Mouse (Mus musculus): ENCODE data around the gene BC024978. TPM values are rescaled to one million over a fixed set of nuclear protein-coding genes. Genes with fewer than 3 reads are reported as not detected.
"Not testable (repeated sequence)": the region's sequence is repeated elsewhere in the genome, so short reads cannot be mapped to it uniquely, and the experiment has no call there.

The BC024978 gene
- polyA plus RNA-seq, 1 experiment from 2014 or later: 2.8 TPM

DNA sequence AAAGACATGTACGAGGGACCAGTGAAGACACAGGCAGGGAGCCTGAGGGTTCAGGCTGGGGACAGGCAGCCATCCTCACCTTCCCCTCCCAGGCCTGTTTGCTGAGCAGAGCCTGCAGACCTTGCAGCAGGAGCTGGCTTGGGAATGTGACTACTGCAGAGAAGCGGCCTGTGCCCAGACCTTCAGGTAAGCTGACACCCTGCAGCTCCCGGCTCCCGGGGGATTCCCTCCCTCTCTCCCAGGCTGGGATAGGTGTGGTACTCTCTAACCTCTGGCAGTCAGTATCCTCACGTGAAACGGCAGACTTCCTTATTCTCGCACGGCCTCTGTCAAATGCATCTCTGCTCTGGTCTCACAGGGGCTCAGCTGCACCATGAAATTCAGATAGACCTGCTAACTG lies 47.6 kb downstream of the BC024978 start:
- WGBS: 59% methylated on average over 8 of the region's 8 CpGs
- ATAC-seq: no peak

DNA sequence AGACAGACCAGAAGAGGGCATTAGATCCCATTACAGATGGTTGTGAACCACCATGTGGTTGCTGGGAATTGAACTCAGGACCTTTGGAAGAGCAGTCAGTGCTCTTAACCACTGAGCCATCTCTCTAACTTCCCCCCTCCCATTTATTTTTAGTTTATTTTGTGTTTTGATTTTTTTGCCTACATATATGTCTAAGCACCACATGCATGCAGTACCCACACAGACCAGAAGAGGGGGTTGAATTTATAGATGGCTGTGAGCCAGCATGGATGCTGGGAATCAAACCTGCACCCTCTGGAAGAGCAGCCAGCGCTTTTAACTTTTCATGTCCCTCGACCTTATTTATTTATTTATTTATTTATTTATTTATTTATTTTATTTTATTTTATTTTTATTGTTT lies 48.5 kb downstream of the BC024978 start:
- H3K4me2 ChIP-seq (ENCODE audit: low read depth, low read length); H3K27me3 ChIP-seq (replicated peaks; ENCODE audit: control insufficient read depth, insufficient read depth, low read length); H3K27ac ChIP-seq (ENCODE audit: low read length); H3K4me3 ChIP-seq (ENCODE audit: low read length); ATAC-seq; H3K9ac ChIP-seq (ENCODE audit: low read depth, low read length); H3K9me3 ChIP-seq (ENCODE audit: control insufficient read depth, low read length); H3K4me1 ChIP-seq (ENCODE audit: control insufficient read depth, insufficient read depth, low read length): not testable (repeated sequence)
- H3K36me3 ChIP-seq (ENCODE audit: control insufficient read depth, insufficient read depth, low read length): peaks cover 11% of the 10 kb centered on the region
- 88% methylated on average over 2 of the region's 2 CpGs for WGBS

More for the DNA sequence above, 47.6 kb downstream of the BC024978 start:
- no peaks in the 10 kb centered on the region for H3K9me3 ChIP-seq (ENCODE audit: control insufficient read depth, low read length)
- no peaks in the 10 kb centered on the region for H3K27me3 ChIP-seq (replicated peaks; ENCODE audit: control insufficient read depth, insufficient read depth, low read length)
- no peak overlapping the region for H3K4me3 ChIP-seq (ENCODE audit: low read length)
- peaks cover 11% of the 10 kb centered on the region for H3K36me3 ChIP-seq (ENCODE audit: control insufficient read depth, insufficient read depth, low read length)
- no peak overlapping the region for H3K9ac ChIP-seq (ENCODE audit: low read depth, low read length)
- no peak overlapping the region for H3K4me2 ChIP-seq (ENCODE audit: low read depth, low read length)
- no peak overlapping the region for H3K27ac ChIP-seq (ENCODE audit: low read length)
- H3K4me1 ChIP-seq (ENCODE audit: control insufficient read depth, insufficient read depth, low read length): no peaks in the 10 kb centered on the region

DNA sequence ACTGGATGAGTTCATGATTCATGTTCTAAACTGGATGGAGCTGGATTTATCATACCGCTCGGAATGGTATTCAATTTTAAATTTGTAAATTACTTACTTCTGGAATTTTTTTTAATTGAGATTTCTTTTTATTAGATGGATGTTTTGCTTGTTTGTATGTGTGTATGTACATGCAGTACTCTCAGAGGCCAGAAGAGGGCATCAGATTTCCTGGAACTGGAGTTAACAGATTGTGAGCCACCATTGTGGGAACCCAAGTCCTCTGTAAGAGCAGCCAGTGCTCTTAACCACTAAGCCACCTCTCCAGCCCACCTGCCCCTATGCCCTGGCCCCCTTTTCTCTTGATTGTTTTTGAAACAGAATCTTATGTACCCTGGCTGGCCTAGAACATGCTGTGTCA lies 53.6 kb downstream of the BC024978 start:
- no peaks in the 10 kb centered on the region for H3K9me3 ChIP-seq (ENCODE audit: control insufficient read depth, low read length)
- 84% methylated on average over 2 of the region's 2 CpGs for WGBS
- H3K27ac ChIP-seq (ENCODE audit: low read length): no peak overlapping the region
- ATAC-seq: no peak
- no peak overlapping the region for H3K9ac ChIP-seq (ENCODE audit: low read depth, low read length)
- H3K4me2 ChIP-seq (ENCODE audit: low read depth, low read length): no peak overlapping the region
- H3K36me3 ChIP-seq (ENCODE audit: control insufficient read depth, insufficient read depth, low read length): peaks cover 3% of the 10 kb centered on the region; the same call in 1 of the 2 replicates
- no peak overlapping the region for H3K4me3 ChIP-seq (ENCODE audit: low read length)
- H3K4me1 ChIP-seq (ENCODE audit: control insufficient read depth, insufficient read depth, low read length): no peaks in the 10 kb centered on the region
- no peaks in the 10 kb centered on the region for H3K27me3 ChIP-seq (replicated peaks; ENCODE audit: control insufficient read depth, insufficient read depth, low read length)

DNA sequence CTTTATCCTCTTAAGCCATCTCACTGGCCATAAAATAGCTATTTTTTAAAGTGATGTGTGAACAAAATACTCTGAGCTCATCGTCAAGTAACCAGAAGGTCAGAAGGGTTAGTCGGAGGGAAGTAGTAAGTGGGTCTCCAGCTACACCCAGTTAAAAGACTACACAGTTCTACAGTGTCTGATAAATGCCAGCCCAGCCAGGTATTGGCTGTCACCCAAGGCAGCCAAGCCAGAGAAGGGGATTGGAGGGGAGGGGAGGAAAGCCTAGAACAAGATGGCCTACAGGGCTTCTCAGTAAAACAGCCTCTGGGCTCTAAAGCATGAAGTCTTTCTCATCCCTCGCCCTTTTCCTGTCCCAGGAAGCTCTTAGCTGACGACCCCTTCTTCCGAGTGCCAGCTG lies 54.3 kb downstream of the BC024978 start:
- no peak for ATAC-seq
- no peaks in the 10 kb centered on the region for H3K4me1 ChIP-seq (ENCODE audit: control insufficient read depth, insufficient read depth, low read length)
- no peaks in the 10 kb centered on the region for H3K9me3 ChIP-seq (ENCODE audit: control insufficient read depth, low read length)
- H3K9ac ChIP-seq (ENCODE audit: low read depth, low read length): no peak overlapping the region
- H3K27me3 ChIP-seq (replicated peaks; ENCODE audit: control insufficient read depth, insufficient read depth, low read length): no peaks in the 10 kb centered on the region
- no peak overlapping the region for H3K4me3 ChIP-seq (ENCODE audit: low read length)
- H3K4me2 ChIP-seq (ENCODE audit: low read depth, low read length): no peak overlapping the region
- 76% methylated on average over 5 of the region's 5 CpGs for WGBS
- no peak overlapping the region for H3K27ac ChIP-seq (ENCODE audit: low read length)
- peaks cover 3% of the 10 kb centered on the region; the same call in 1 of the 2 replicates for H3K36me3 ChIP-seq (ENCODE audit: control insufficient read depth, insufficient read depth, low read length)

DNA sequence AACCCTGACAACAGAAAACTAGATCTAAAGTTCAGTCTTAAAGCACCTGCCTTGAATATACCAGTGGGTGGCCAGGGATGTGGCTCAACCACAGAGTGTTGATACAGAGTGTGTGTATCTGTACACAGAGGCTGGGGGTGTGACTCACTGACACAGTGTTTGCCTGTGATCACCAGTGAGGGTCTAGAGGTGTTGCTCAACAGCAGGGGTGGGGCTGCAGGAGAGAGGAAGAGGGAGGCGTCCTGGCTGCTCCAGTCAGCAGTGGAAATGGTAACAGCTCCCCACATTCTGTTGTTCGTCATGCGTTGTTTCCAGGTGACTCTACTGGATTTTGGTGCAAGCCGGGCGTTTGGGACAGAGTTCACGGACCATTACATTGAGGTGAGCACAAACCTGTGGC lies 56.4 kb downstream of the BC024978 start:
- peaks cover 2% of the 10 kb centered on the region for H3K4me1 ChIP-seq (ENCODE audit: control insufficient read depth, insufficient read depth, low read length)
- H3K36me3 ChIP-seq (ENCODE audit: control insufficient read depth, insufficient read depth, low read length): peaks cover 3% of the 10 kb centered on the region; the same call in 1 of the 2 replicates
- H3K27me3 ChIP-seq (replicated peaks; ENCODE audit: control insufficient read depth, insufficient read depth, low read length): no peaks in the 10 kb centered on the region
- no peaks in the 10 kb centered on the region for H3K9me3 ChIP-seq (ENCODE audit: control insufficient read depth, low read length)
- peak; percentile 59 for ATAC-seq
- H3K4me3 ChIP-seq (ENCODE audit: low read length): no peak overlapping the region
- WGBS: 73% methylated on average over 6 of the region's 6 CpGs
- H3K4me2 ChIP-seq (ENCODE audit: low read depth, low read length): no peak overlapping the region
- no peak overlapping the region for H3K9ac ChIP-seq (ENCODE audit: low read depth, low read length)
- no peak overlapping the region for H3K27ac ChIP-seq (ENCODE audit: low read length)

DNA sequence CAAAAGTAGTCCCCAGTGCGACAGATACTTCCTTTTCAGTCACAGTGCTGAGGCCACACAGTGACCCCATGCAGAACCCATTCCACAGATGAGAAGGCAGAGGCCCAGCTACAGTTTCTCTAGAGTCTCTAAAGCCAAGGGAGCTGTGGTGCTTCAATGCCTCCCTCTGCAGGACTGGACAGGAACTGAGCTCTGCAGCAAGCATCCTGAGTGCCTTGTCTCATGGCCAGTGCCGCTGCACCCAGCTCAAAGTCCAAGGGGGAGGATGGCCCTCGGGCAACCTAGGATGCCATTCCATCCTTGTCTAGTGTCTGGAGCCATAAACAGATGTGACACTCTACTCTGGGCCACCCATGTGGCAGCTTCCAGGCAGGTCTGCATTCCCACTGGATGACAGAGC lies 60.1 kb downstream of the BC024978 start:
- WGBS: 51% methylated on average over 3 of the region's 3 CpGs
- Histone ChIP-seq H3K4me2 (ENCODE audit: low read depth, low read length) (no peak overlapping the region), H3K9me3 (ENCODE audit: control insufficient read depth, low read length) (no peaks in the 10 kb centered on the region), H3K9ac (ENCODE audit: low read depth, low read length) (no peak overlapping the region), H3K27ac (ENCODE audit: low read length) (no peak overlapping the region), H3K36me3 (ENCODE audit: control insufficient read depth, insufficient read depth, low read length) (no peaks in the 10 kb centered on the region), H3K4me3 (ENCODE audit: low read length) (no peak overlapping the region), H3K4me1 (ENCODE audit: control insufficient read depth, insufficient read depth, low read length) (peaks cover 23% of the 10 kb centered on the region), H3K27me3 (replicated peaks; ENCODE audit: control insufficient read depth, insufficient read depth, low read length) (no peaks in the 10 kb centered on the region)
- no peak for ATAC-seq

DNA sequence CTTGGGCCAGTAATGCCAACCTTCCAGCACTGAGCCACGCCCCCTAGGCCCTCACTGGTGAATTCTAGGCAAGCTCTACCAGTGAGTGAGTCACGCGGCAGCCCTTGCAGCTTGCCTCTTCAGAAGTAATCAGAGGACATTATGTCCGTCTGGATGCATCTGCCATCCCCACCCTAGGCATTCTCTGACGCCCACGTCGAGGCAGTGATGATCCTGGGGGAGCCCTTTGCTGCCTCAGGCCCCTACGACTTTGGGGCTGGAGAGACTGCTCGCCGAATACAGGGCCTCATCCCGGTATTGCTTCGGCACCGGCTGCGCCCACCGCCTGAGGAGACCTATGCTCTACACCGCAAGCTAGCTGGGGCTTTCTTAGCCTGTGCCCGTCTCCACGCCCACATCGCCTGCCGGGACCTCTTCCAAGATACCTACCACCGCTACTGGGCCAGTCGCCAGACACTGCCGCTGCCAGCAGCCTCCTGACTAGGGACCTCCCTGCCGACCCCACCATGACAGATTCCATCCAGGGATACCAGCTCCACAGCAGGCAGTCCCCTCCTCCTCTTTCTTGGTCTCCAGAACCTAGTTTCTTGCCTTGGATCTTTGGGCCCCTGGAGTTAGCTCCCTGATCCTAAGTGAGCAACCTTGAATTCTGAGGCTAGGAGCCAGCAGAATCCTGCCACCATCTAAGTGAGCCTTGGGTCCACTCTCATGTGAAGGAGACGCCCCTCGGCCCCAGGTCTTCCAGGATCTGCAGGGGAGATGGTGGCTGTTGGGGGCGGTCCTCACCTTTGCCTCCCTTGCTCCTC lies 61.7 kb downstream of the BC024978 start:
- peak overlapping the region; percentile 4 for H3K4me3 ChIP-seq (ENCODE audit: low read length)
- peak overlapping the region; percentile 92 for H3K4me2 ChIP-seq (ENCODE audit: low read depth, low read length)
- peak overlapping the region; percentile 86 for H3K9ac ChIP-seq (ENCODE audit: low read depth, low read length)
- H3K36me3 ChIP-seq (ENCODE audit: control insufficient read depth, insufficient read depth, low read length): no peaks in the 10 kb centered on the region
- ATAC-seq: no peak
- no peaks in the 10 kb centered on the region for H3K27me3 ChIP-seq (replicated peaks; ENCODE audit: control insufficient read depth, insufficient read depth, low read length)
- H3K4me1 ChIP-seq (ENCODE audit: control insufficient read depth, insufficient read depth, low read length): peaks cover 26% of the 10 kb centered on the region
- H3K9me3 ChIP-seq (ENCODE audit: control insufficient read depth, low read length): no peaks in the 10 kb centered on the region
- WGBS: 32% methylated on average over 27 of the region's 27 CpGs
- peak overlapping the region; percentile 60 for H3K27ac ChIP-seq (ENCODE audit: low read length)

DNA sequence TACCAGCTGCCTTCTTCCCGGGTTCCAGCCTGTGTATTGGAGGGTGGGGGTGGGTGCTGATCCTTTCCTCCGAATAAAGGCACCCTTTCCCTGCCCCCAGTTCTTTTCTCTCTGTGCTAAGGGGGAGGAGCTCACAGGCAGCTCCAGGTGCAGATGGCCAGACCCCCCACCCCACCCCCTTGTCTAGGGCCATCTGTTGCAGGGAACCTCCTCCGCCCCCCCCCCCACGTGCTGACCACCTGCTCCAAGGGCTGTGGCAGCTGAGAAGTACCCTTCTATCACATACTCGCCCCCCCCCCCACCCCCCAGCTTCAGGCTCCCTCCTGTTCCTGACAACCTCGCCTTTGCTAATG lies 62.2 kb downstream of the BC024978 start:
- Histone ChIP-seq H3K27me3 (replicated peaks; ENCODE audit: control insufficient read depth, insufficient read depth, low read length) (no peaks in the 10 kb centered on the region), H3K9me3 (ENCODE audit: control insufficient read depth, low read length) (no peaks in the 10 kb centered on the region), H3K4me3 (ENCODE audit: low read length) (peak overlapping the region; percentile 75), H3K4me2 (ENCODE audit: low read depth, low read length) (peak overlapping the region; percentile 92), H3K9ac (ENCODE audit: low read depth, low read length) (peak overlapping the region; percentile 86; the same call in 1 of the 2 replicates), H3K27ac (ENCODE audit: low read length) (peak overlapping the region; percentile 60; the same call in 1 of the 2 replicates), H3K4me1 (ENCODE audit: control insufficient read depth, insufficient read depth, low read length) (peaks cover 27% of the 10 kb centered on the region), H3K36me3 (ENCODE audit: control insufficient read depth, insufficient read depth, low read length) (no peaks in the 10 kb centered on the region)
- WGBS: 8% methylated on average over 6 of the region's 6 CpGs
- peak; percentile 0; the same call in 1 of the 2 replicates for ATAC-seq

DNA sequence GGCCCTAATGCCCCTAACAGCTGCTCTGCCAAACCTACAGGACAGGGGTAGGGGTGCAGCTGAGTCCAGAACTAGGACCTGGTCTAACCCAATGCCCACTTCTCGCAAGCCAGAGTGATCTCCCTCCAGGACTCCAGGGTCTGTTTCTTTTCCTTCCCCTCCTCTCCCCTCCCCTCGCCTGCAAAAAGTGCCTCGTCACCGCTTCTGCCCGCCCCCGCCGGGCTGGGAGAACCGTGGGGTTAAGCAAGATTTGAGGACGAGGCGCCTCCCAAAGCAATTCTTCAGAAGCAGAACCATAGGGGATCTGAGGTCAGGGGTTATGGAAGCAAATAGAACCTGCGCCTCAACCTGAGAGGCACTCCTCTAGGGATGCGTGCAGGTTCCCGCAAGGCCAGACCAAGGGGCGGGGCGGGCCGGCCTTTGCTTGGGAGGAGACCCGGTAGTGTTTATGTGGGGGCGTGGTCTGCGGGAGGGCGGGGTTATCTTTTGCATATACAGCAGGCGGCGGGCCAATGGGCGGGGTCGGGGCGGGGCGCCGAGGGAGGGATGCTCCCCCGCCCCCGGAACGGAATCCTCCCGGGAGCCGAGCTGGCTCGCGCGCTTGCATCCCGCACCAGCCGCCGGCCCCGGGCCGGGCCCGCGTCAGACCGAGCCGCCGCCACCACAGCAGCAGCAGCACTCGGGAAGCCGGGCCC lies 62.8 kb downstream of the BC024978 start, which contains the start of gene Numbl:
Numbl (plus strand) TSS at position 229 of the 695 bp plus-strand sequence.
- Histone ChIP-seq H3K27me3 (replicated peaks; ENCODE audit: control insufficient read depth, insufficient read depth, low read length) (no peaks in the 10 kb centered on the region), H3K36me3 (ENCODE audit: control insufficient read depth, insufficient read depth, low read length) (no peaks in the 10 kb centered on the region), H3K4me3 (ENCODE audit: low read length) (peak within 1 kb of the TSS; percentile 75), H3K4me2 (ENCODE audit: low read depth, low read length) (peak within 1 kb of the TSS; percentile 92), H3K9ac (ENCODE audit: low read depth, low read length) (peak within 1 kb of the TSS; percentile 86), H3K4me1 (ENCODE audit: control insufficient read depth, insufficient read depth, low read length) (peaks cover 27% of the 10 kb centered on the region), H3K27ac (ENCODE audit: low read length) (peak within 1 kb of the TSS; percentile 60), H3K9me3 (ENCODE audit: control insufficient read depth, low read length) (no peaks in the 10 kb centered on the region)
- ATAC-seq: peak; percentile 88
- WGBS: under 1% methylated on average over 32 of the region's 47 CpGs
